Mouse (Mus musculus) liver, embryonic 11.5 days (tissue): ENCODE results near the gene Mark3. TPM values are rescaled to one million over a fixed set of nuclear protein-coding genes. Genes with fewer than 3 reads are reported as not detected.

ENCODE experiments used
- ATAC-seq: fragments of 200-750 bp; cut with Nextera tagmentation; replicated peaks from 2 replicates; pipeline ENCODE4 v1.8.0; 2017; ENCODE audit warnings: moderate number of reproducible peaks, mild to moderate bottlenecking, moderate TSS enrichment, moderate library complexity; ENCODE audit not compliant: low FRiP score
- DNase-seq: peaks from one replicate; pipeline ENCODE4 v3.0.0-alpha.2; 2017; ENCODE audit warnings: low spot score
- H3K27ac ChIP-seq: fragments of 300-500 bp; sonication (generic); 2 replicates; pipeline ENCODE4 v1.5.1; 2014; ENCODE audit warnings: mild to moderate bottlenecking, low read depth, low read length, control low read depth
- H3K27me3 ChIP-seq: fragments of 300-500 bp; sonication (generic); replicated peaks from 2 replicates; pipeline ENCODE4 v1.6.1; 2014; ENCODE audit warnings: low read length, mixed read lengths; ENCODE audit not compliant: control insufficient read depth, insufficient read depth
- H3K36me3 ChIP-seq: fragments of 300-500 bp; sonication (generic); 2 replicates; pipeline ENCODE4 v1.6.1; 2014; ENCODE audit warnings: mild to moderate bottlenecking, low read length, moderate library complexity, mixed read lengths; ENCODE audit not compliant: control insufficient read depth, insufficient read depth
- H3K4me1 ChIP-seq: fragments of 300-500 bp; sonication (generic); replicated peaks from 2 replicates; pipeline ENCODE4 v1.6.1; 2014; ENCODE audit warnings: low read length, mixed read lengths; ENCODE audit not compliant: control insufficient read depth, insufficient read depth
- H3K4me2 ChIP-seq: fragments of 300-500 bp; sonication (generic); 2 replicates; pipeline ENCODE4 v1.6.1; 2014; ENCODE audit warnings: mild to moderate bottlenecking, control low read depth, moderate library complexity
- H3K4me3 ChIP-seq: fragments of 300-500 bp; sonication (generic); 2 replicates; pipeline ENCODE4 v1.5.1; 2014; ENCODE audit warnings: low read depth, low read length, control low read depth
- H3K9ac ChIP-seq: fragments of 300-500 bp; sonication (generic); 2 replicates; pipeline ENCODE4 v1.6.1; 2014; ENCODE audit warnings: low read depth, low read length, control low read depth
- H3K9me3 ChIP-seq: fragments of 300-500 bp; sonication (generic); 2 replicates; pipeline ENCODE4 v1.6.1; 2016; ENCODE audit warnings: low read length, inconsistent platforms, mixed read lengths; ENCODE audit not compliant: control insufficient read depth
- WGBS: fragments of 180-500 bp; shearing (Covaris S2); extraction: QIAGEN DNeasy Blood & Tissue Kit; methylation state at CpG from one replicate; pipeline ENCODE4 v1.1.7; 2014; 5-methylcytosine and 5-hydroxymethylcytosine counted together
- polyA plus RNA-seq: library from polyadenylated mRNA; unstranded; fragments of >200 nt; fragmentation: Nextera tagmentation; extraction: Ambion mirVana; gene quantifications from 2 replicates; pipeline ENCODE4 v1.2.1, GENCODE M21; 2014

The Mark3 gene
- polyA plus RNA-seq, 1 experiment from 2014 or later, result 38.6 TPM

GRCm38 (mm10) chr12:111670976-111671375 lies 96.7 kb downstream of the Mark3 start:
- peak overlapping the region; percentile 26; the same call in 1 of the 2 replicates for H3K9ac ChIP-seq
- peak overlapping the region; percentile 56 for H3K4me3 ChIP-seq
- DNase-seq, result no peak
- H3K36me3 ChIP-seq, result no peaks in the 10 kb centered on the region
- H3K27ac ChIP-seq, result no peak overlapping the region
- peak overlapping the region; percentile 80 for H3K4me2 ChIP-seq
- no peaks in the 10 kb centered on the region for H3K9me3 ChIP-seq
- H3K4me1 ChIP-seq, result peaks cover 34% of the 10 kb centered on the region
- ATAC-seq, result no peak
- H3K27me3 ChIP-seq, result peaks cover 46% of the 10 kb centered on the region
- WGBS, result 2% methylated on average over 35 of the region's 35 CpGs

GRCm38 (mm10) chr12:111671431-111671902 lies 97.1 kb downstream of the Mark3 start:
- no peak for DNase-seq
- Histone ChIP-seq H3K4me1 (peaks cover 34% of the 10 kb centered on the region), H3K4me2 (peak overlapping the region; percentile 80), H3K9ac (peak overlapping the region; percentile 26), H3K4me3 (peak overlapping the region; percentile 56), H3K27ac (no peak overlapping the region), H3K36me3 (no peaks in the 10 kb centered on the region), H3K9me3 (no peaks in the 10 kb centered on the region), H3K27me3 (peaks cover 46% of the 10 kb centered on the region)
- no peak for ATAC-seq
- under 1% methylated on average over 34 of the region's 34 CpGs for WGBS

GRCm38 (mm10) chr12:111672176-111672575 lies 97.9 kb downstream of the Mark3 start, which contains the start of gene Ckb:
TSS of gene Ckb (minus strand) at chr12:111672338.
- 1% methylated on average over 31 of the region's 31 CpGs for WGBS
- peaks cover 46% of the 10 kb centered on the region for H3K27me3 ChIP-seq

GRCm38 (mm10) chr12:111672581-111672980 lies 98.3 kb downstream of the Mark3 start:
- H3K9me3 ChIP-seq, result no peaks in the 10 kb centered on the region
- H3K4me1 ChIP-seq, result peaks cover 39% of the 10 kb centered on the region
- ATAC-seq (no peak), DNase-seq (no peak)
- peaks cover 46% of the 10 kb centered on the region for H3K27me3 ChIP-seq
- peak overlapping the region; percentile 80 for H3K4me2 ChIP-seq
- H3K4me3 ChIP-seq, result peak overlapping the region; percentile 56
- H3K27ac ChIP-seq, result no peak overlapping the region
- H3K9ac ChIP-seq, result no peak overlapping the region
- no peaks in the 10 kb centered on the region for H3K36me3 ChIP-seq
- 13% methylated on average over 12 of the region's 12 CpGs for whole genome bisulfite sequencing

More at GRCm38 (mm10) chr12:111672176-111672575, 97.9 kb downstream of the Mark3 start, which contains the start of gene Ckb:
- peak within 1 kb of the TSS; percentile 56 for H3K4me3 ChIP-seq
- no peak within 1 kb of the TSS for H3K27ac ChIP-seq
- H3K9ac ChIP-seq, result peak within 1 kb of the TSS; percentile 26
- H3K4me2 ChIP-seq, result peak within 1 kb of the TSS; percentile 80
- no peaks in the 10 kb centered on the region for H3K36me3 ChIP-seq
- peak; percentile 46; the same call in 1 of the 2 replicates for ATAC-seq
- no peak for DNase-seq
- peaks cover 35% of the 10 kb centered on the region for H3K4me1 ChIP-seq
- no peaks in the 10 kb centered on the region for H3K9me3 ChIP-seq

DNA sequence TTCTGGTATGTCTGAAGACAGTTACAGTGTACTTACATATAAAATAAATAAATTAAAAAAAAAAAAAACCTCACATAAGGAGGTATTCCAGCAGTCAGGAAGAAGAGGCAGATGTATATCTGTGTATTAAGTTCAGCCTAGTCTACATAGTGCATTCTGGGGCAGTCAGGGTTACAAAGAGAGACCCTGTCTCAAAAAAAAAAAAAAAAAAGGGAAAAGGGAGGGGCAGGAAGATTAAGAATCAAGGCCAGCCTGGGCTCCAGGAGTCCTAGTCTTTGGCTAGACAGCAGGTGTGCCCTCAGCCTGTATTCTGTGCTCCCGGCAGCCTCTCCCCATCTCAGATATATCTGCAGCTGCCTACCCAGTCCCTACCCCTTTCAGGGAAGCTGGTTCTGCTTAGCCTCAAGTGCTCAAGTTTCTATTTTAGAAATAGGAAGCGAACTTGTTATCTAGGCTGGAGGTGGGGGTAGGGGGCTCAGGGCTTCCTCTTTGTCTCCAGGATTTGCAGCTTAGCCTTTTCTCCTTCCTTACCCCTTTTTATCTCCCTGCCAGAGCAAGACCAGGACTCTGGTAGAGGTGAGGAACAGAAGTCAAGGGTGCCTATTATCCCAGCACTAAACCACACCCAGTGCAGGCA lies 100.6 kb downstream of the Mark3 start:
- DNase-seq (no peak), ATAC-seq (no peak)
- Histone ChIP-seq H3K4me2 (no peak overlapping the region), H3K9me3 (no peaks in the 10 kb centered on the region), H3K36me3 (no peaks in the 10 kb centered on the region), H3K27me3 (peaks cover 45% of the 10 kb centered on the region), H3K9ac (no peak overlapping the region), H3K4me1 (peaks cover 38% of the 10 kb centered on the region), H3K27ac (no peak overlapping the region), H3K4me3 (no peak overlapping the region)
- 30% methylated on average over 2 of the region's 2 CpGs for WGBS

DNA sequence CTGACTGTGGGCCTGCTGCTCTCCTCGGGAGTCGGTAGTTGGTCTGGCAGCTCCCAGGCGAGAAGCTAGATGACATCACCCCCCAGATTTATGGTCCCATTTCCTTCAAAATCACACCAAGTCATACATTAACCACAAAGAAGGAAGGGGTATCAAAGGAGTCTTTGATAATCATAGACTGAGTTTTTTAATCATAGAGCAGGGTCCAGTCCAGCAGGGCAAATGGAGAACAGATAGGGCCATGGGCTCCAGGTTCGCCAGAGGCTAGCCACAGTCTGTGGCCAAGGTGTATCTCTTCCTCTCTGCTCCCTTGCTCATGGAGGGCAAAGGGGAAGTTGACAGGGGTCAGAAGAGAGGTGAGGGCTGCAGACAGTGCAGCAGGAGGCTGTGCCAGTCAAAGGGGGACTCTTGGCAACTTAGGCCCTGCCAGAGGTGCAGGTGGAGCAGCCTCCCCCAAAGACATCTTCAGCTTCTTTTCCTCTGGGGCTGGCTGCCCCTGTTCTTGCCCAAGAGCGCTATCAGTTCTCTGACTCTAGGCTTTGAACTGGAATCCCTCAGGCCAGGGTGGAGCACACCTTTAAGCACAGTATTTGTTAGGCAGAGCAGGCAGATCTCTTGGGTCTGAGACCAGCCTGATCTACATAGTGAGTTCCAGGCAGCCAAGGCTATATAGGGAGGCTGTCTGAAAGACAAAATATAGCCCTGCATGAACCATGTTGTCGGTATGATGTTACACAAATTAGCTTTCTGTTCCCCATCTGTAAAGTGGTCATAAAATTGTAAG lies 101.7 kb downstream of the Mark3 start:
- no peak overlapping the region for H3K27ac ChIP-seq
- no peak for DNase-seq
- H3K36me3 ChIP-seq, result peaks cover 3% of the 10 kb centered on the region; the same call in 1 of the 2 replicates
- no peak overlapping the region for H3K4me2 ChIP-seq
- H3K9me3 ChIP-seq, result no peaks in the 10 kb centered on the region
- peaks cover 35% of the 10 kb centered on the region for H3K27me3 ChIP-seq
- ATAC-seq, result no peak
- 70% methylated on average over 6 of the region's 6 CpGs for WGBS
- peaks cover 28% of the 10 kb centered on the region for H3K4me1 ChIP-seq
- no peak overlapping the region for H3K4me3 ChIP-seq
- H3K9ac ChIP-seq, result no peak overlapping the region

DNA sequence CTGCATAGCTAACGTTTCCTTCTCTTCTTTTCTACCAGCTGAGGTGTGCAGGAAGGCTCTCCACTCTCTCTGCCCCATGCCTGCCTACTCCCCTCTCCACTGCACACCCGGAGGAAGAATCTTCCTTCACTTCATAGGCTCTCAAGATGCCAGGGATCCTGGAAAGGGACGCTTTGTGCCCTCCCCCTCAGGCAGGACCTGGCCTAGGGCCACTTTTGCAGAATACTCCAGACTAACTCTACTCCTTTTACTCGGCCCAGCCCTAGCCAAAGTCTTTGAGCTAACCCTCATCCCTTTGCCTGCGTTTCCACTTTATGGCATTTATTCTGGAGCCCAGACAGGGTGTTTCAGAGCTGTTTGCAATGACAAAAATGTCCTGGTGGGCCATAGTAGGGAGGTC lies 103.1 kb downstream of the Mark3 start:
- Histone ChIP-seq H3K36me3 (peaks cover 3% of the 10 kb centered on the region), H3K4me1 (peaks cover 20% of the 10 kb centered on the region), H3K27ac (peak overlapping the region; percentile 84), H3K4me3 (peak overlapping the region; percentile 91), H3K9ac (peak overlapping the region; percentile 84), H3K4me2 (peak overlapping the region; percentile 84), H3K27me3 (peaks cover 21% of the 10 kb centered on the region), H3K9me3 (no peaks in the 10 kb centered on the region)
- ATAC-seq (peak; percentile 30), DNase-seq (no peak)
- 28% methylated on average over 5 of the region's 5 CpGs for WGBS

- WGBS, result under 1% methylated on average over 51 of the region's 51 CpGs
- DNase-seq, result peak; percentile 94
- H3K4me1 ChIP-seq, result peaks cover 20% of the 10 kb centered on the region
- H3K9ac ChIP-seq, result peak within 1 kb of the TSS; percentile 84
- H3K27me3 ChIP-seq, result peaks cover 14% of the 10 kb centered on the region
- H3K4me2 ChIP-seq, result peak within 1 kb of the TSS; percentile 84
- H3K9me3 ChIP-seq, result no peaks in the 10 kb centered on the region
- H3K36me3 ChIP-seq, result peaks cover 5% of the 10 kb centered on the region
- peak; percentile 86 for ATAC-seq
- H3K27ac ChIP-seq, result peak within 1 kb of the TSS; percentile 84
- H3K4me3 ChIP-seq, result peak within 1 kb of the TSS; percentile 91
These were observed 103.8 kb downstream of the Mark3 start, which contains the start of gene Trmt61a for GRCm38 (mm10) chr12:111677882-111678669. TSS of gene Trmt61a (plus strand) at chr12:111678105.
